Mouse (Mus musculus) stomach, postnatal 0 days (tissue): ENCODE measurements at regions not wholly inside any gene's neighbourhood (a gene's known extent, or its start where the extent isn't known, plus 50 kb on each side); places are given as distances from the start of the nearest gene placed in this dataset.

Experiments used
- CTCF ChIP-seq: IDR thresholded peaks from 2 replicates; pipeline ENCODE4 v1.5.1; 2016; ENCODE audit warnings: antibody characterized with exemption, low read depth, mild to moderate bottlenecking, moderate library complexity
- EP300 ChIP-seq: optimal IDR thresholded peaks from 2 replicates; pipeline ENCODE3; 2016; ENCODE audit warnings: antibody characterized with exemption

DNA sequence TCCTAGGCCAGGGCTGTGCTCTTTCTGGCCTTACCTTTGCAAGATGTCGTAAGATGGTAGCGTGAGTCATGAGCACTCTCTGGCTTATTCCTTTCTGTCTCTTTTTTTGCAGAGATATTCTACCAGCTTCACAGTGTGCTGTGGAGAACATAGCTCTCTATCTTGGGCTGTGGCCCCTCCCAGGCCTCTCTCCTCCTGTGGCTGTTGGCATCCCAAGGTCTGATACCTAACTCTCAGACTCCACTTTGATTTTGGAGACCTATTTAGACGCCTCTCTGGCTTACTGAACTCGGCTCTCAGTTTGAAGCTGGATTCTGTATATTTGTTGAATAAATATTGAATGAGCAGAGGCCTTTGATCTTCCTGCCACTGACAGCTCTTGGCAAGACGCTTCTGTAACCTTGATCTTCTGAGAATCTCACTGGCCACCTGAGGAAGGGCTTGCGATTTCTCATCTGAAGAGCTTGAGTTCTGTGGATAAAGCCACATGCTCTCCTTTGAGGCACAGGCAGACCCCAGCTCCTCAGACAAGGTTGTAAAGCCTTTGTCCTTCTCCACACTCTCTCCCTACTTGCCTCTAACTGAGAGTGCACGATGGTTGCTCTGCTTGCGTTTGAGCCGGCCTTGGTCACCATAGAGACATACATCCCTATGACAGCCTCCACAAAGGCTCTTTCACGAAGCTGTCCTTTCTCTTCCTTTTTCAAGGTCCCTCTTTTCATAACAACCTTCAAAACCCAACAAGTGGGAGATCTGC, 323.7 kb downstream of the Eipr1 start:
- TF ChIP-seq CTCF: no peak
- TF ChIP-seq EP300: no peak
